Mouse (Mus musculus) lung, adult 2 months (tissue): ENCODE measurements around the gene Mical3. TPM values are rescaled to one million over a fixed set of nuclear protein-coding genes. Genes with fewer than 3 reads are reported as not detected.
"Not testable (repeated sequence)": the region's sequence is repeated elsewhere in the genome, so short reads cannot be mapped to it uniquely, and the experiment has no call there.

Experiments
- DNase-seq: peaks from one replicate; pipeline ENCODE4 v3.0.0; 2022
- H3K4me1 ChIP-seq: fragments of 200-500 bp; 2 replicates; pipeline ENCODE4 v1.6.1; 2011; ENCODE audit warnings: low read length; ENCODE audit not compliant: control insufficient read depth, insufficient read depth
- H3K4me3 ChIP-seq: fragments of 200-500 bp; replicated peaks from 2 replicates; pipeline ENCODE3; 2011; ENCODE audit warnings: low read depth, mild to moderate bottlenecking, control low read depth, low read length; ENCODE audit errors: extremely low read depth
- CTCF ChIP-seq: fragments of 200-500 bp; IDR thresholded peaks from 2 replicates; pipeline ENCODE4 v1.5.1; 2011; ENCODE audit warnings: mild to moderate bottlenecking, low read length, control low read depth; ENCODE audit not compliant: insufficient read depth
- POLR2A ChIP-seq: fragments of 200-500 bp; IDR thresholded peaks from 2 replicates; pipeline ENCODE4 v1.6.1; 2011; ENCODE audit warnings: low read depth, mild to moderate bottlenecking, control low read depth, low read length, borderline replicate concordance; ENCODE audit errors: extremely low read depth
- WGBS: fragments of 180-500 bp; shearing (Covaris S2); methylation state at CpG from one replicate; pipeline ENCODE4 v1.1.7; 2018; 5-methylcytosine and 5-hydroxymethylcytosine counted together
- polyA plus RNA-seq: library from polyadenylated mRNA; depleted of rRNA; stranded (reverse); fragments of >200 nt; gene quantifications from 2 replicates; pipeline ENCODE4 v1.2.3, GENCODE M21; 2012

The Mical3 gene
- polyA plus RNA-seq, 1 experiment, result 24.3 TPM

- no peak for DNase-seq
- TF ChIP-seq POLR2A (no peak), CTCF (no peak)
- H3K4me1 ChIP-seq, result no peaks in the 10 kb centered on the region
- 84% methylated on average over 12 of the region's 12 CpGs for WGBS
- no peak overlapping the region for H3K4me3 ChIP-seq
These were observed 191.9 kb downstream of the Mical3 start for GRCm38 (mm10) chr6:120938763-120939450.

DNA sequence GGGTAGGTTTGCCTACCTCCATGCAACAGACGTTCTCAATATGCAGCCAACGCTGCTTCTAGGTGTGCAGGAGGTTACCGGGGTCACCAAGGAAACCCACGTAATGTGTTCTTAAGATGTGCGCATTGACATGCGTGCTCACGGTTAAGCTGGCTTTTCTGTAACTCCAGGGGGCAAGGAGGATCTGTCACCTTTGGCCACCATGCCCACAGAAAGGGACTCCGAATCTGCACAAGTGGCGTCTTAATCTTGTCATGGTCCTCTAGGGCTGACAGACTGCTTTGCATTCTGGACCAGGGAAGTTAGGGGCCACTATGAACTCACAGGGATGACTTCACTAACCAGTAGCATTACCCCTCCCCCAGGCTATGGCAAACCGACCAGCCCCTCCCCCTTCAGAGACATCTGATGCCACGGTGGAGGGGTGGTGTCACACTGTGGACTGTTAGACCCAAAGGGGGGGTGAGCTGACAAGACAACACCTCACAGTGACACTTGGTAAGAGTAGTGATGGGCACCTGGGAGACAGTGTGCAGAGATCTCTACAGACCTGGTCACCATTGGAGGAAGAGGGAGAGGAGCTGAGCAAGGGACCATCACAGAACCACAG, 192.7 kb downstream of the Mical3 start:
- DNase-seq, result no peak
- WGBS, result 85% methylated on average over 11 of the region's 11 CpGs

DNA sequence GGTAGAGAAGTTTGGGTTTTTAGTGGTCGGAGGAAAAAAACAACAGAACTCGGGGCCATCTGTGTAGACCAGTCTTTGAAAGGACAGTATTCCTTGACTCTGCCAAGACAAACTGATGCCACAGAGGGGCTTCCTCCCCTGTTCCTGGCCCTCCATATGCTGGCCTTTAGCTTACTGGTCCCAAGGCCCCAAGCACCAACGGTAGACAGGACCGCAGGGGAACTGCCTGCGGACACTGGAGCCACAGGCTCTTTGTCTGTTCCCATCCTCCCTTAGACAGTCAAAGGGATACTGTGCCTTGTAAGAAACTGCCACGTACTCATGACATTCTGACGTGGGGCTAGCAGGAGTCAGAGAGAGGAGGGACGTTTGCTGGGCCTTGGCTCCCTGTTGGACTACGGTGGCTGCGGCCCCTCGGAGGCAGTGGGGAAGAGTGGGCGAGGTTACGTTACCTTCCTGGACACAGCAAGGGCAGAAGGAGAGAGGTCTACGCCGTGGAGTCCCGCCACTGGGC, 193.6 kb downstream of the Mical3 start:
- no peak for TF ChIP-seq POLR2A
- no peak for TF ChIP-seq CTCF
- no peak for DNase-seq
- WGBS, result 69% methylated on average over 16 of the region's 16 CpGs
- Histone ChIP-seq H3K4me1 (no peaks in the 10 kb centered on the region), H3K4me3 (no peak overlapping the region)

More for the DNA sequence above, 192.7 kb downstream of the Mical3 start:
- Histone ChIP-seq H3K4me3 (no peak overlapping the region), H3K4me1 (no peaks in the 10 kb centered on the region)
- TF ChIP-seq POLR2A (no peak), CTCF (no peak)

DNA sequence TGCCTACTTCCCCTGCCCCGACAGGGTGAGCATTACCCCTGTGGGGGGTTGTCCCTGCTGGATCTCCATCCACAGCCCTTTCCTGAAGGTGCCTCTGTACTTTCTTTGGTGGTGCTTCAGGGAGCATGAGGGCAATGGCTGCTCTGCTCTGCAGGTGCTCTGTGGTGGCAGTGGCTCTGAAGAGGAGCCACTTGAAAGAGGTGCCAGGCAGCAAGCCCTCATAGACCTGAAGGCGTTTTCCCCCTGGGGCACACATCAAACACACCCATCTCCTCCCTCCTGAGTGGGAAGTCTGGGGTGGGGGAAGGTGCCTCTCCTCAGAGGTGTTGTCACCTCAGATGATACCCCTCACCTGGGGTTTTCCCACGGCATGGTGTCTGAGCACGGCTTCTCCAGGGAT, 196.6 kb downstream of the Mical3 start:
- WGBS, result 75% methylated on average over 4 of the region's 4 CpGs
- TF ChIP-seq CTCF (no peak), POLR2A (no peak)
- no peak for DNase-seq
- no peaks in the 10 kb centered on the region for H3K4me1 ChIP-seq
- H3K4me3 ChIP-seq, result no peak overlapping the region

- TF ChIP-seq POLR2A (no peak), CTCF (no peak)
- DNase-seq, result no peak
- 84% methylated on average over 7 of the region's 7 CpGs for WGBS
- Histone ChIP-seq H3K4me1 (no peaks in the 10 kb centered on the region), H3K4me3 (no peak overlapping the region)
These were observed 197.1 kb downstream of the Mical3 start for GRCm38 (mm10) chr6:120933670-120934069.

DNA sequence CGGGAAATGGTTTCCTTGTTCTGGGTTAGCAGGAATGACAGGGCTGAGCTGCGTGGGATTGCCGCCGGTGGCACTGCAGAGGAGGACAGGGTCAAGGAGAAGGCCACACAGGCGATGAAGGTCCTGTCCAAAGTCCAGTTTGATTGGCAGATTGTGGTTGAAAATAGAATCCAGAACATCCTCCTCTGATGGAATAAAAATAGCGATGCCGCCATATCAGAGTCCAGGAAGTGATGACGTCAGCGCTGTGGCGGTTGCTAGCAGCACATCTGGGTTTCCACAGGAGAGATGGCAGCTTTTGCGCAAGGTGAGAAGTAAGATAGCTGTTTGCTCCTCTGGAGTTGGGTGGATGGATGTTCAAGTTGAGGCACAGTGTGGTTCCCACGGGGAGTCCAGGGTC, 198.2 kb downstream of the Mical3 start:
- 77% methylated on average over 12 of the region's 12 CpGs for WGBS
- no peak for TF ChIP-seq CTCF
- no peak for TF ChIP-seq POLR2A
- DNase-seq, result no peak
- Histone ChIP-seq H3K4me1 (no peaks in the 10 kb centered on the region), H3K4me3 (no peak overlapping the region)

DNA sequence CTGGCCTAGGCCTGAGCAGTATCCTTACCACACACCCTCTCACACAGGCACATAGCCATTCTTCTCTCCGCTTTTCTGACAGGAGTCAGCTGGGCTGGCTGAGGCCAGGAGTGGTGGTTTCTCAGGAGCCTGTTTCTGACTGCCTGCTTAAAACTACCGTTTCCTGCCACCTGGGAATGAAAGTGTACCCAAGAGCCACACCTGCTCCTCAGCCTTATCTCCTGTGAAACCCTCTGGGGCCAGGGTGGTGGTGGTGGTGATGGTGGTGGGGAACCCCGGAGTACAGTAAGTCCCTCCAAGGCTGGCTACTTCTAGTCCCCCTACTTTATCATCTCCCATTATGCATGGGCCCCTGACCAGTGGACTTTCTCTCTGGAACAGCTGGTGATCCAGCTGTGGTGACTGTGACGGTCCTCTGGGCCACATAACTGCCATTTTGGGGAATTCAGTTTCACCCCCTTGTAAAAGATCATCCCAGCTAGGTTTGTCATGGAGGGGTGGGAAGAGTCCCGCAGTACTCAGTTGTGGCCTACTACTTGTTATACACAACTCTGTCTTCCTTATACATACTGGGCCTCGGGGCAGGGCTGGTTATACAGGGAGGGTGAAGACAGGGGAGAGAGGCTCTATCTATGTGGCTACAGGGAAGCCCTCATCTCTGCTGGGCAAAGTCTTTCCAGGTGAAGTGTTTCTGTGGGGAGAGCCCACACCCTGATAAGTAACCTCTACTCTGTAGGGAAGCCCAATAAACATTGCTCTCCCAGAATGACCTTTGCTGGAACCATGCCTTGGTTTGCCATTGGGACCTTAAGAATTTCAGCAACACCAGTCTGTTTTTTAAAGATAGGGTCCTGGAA, 200.1 kb downstream of the Mical3 start:
- DNase-seq, result no peak
- Histone ChIP-seq H3K4me1 (no peaks in the 10 kb centered on the region), H3K4me3 (no peak overlapping the region)
- no peak for TF ChIP-seq POLR2A
- no peak for TF ChIP-seq CTCF
- WGBS, result 77% methylated on average over 6 of the region's 6 CpGs

DNA sequence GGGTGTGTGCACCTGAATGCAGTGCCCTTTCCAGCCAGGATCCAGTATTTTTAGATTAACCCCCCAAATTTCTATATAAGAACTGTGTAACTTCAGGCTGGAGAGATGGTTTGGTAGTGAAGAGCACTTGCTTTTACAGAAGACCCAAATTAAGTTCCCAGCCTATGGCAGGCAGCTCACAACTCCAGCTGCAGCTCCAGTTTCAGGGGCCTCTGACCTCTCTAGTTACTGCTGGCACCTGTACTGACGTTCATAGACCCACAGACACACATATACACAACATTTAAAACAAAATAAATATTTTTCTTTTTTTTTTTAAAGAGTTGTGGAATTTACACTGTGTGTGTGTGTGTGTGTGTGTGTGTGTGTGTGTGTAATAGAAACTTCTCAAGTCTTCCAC, 201.4 kb downstream of the Mical3 start:
- H3K4me1 ChIP-seq, result no peaks in the 10 kb centered on the region
- TF ChIP-seq CTCF (no peak), POLR2A (no peak)
- H3K4me3 ChIP-seq, result no peak overlapping the region
- 67% methylated on average over 1 of the region's 1 CpGs for WGBS
- no peak for DNase-seq

DNA sequence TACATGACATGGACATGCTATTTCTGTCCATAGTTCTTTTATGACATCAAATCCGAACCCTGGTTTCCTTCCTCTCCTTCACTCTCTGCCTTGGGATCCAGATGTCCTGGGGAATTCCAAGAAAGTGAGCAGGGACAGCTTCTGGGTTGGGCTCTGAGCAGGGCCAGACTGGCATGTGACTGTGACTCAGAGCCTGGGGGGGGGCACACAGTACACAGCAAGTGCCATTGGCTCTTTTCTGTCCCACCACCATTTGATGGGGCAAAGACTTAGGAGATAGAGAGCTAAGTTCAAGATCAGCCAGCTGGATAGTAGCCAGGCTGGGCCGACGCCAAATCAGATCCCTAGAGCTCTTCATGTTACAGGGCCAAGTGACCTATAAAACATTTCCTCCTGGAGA, 203.0 kb downstream of the Mical3 start:
- TF ChIP-seq POLR2A, result no peak
- TF ChIP-seq CTCF, result no peak
- no peak for DNase-seq
- Histone ChIP-seq H3K4me3 (no peak overlapping the region), H3K4me1 (no peaks in the 10 kb centered on the region)
- WGBS, result 26% methylated on average over 3 of the region's 3 CpGs

- TF ChIP-seq POLR2A, result no peak
- no peak for TF ChIP-seq CTCF
These were observed 203.9 kb downstream of the Mical3 start for GRCm38 (mm10) chr6:120926880-120927279.

GRCm38 (mm10) chr6:120924791-120925321, 205.9 kb downstream of the Mical3 start:
- DNase-seq, H3K4me3 ChIP-seq, H3K4me1 ChIP-seq: not testable (repeated sequence)
- 71% methylated on average over 2 of the region's 2 CpGs for WGBS

More at GRCm38 (mm10) chr6:120926880-120927279, 203.9 kb downstream of the Mical3 start:
- DNase-seq, result no peak
- Histone ChIP-seq H3K4me3 (no peak overlapping the region), H3K4me1 (no peaks in the 10 kb centered on the region)
- WGBS, result 59% methylated on average over 2 of the region's 2 CpGs
